Mouse (Mus musculus): ENCODE measurements around the gene Rnase13. TPM values are rescaled to one million over a fixed set of nuclear protein-coding genes. Genes with fewer than 3 reads are reported as not detected.

Gene Rnase13
- polyA plus RNA-seq, 1 experiment = not detected

DNA sequence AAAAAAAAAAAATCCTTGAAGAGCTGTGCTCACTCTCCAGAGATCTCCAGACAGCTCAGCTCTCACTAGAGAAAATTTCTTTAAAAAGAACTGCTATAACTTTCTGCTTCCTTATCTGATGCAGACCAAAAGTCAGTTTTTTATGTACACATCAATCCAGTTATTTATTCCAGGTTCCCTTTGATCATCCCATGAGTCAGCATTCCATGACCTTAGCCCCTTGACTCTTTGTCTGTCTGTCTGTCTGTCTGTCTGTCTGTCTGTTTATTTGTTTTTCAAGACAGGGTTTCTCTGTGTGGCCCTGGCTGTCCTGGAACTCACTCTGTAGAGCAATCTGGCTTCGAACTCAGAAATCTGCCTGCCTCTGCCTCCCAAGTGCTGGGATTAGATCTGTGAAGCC is 23.2 kb downstream of the Rnase13 start:
- H3K4me1 ChIP-seq (ENCODE audit: control insufficient read depth, insufficient read depth, insufficient read length, low read length) = no peaks in the 10 kb centered on the region
- no peak overlapping the region for H3K27ac ChIP-seq (replicated peaks; ENCODE audit: low read depth, low read length)
- H3K4me3 ChIP-seq (ENCODE audit: insufficient read depth, low read depth, low read length) = no peak overlapping the region

DNA sequence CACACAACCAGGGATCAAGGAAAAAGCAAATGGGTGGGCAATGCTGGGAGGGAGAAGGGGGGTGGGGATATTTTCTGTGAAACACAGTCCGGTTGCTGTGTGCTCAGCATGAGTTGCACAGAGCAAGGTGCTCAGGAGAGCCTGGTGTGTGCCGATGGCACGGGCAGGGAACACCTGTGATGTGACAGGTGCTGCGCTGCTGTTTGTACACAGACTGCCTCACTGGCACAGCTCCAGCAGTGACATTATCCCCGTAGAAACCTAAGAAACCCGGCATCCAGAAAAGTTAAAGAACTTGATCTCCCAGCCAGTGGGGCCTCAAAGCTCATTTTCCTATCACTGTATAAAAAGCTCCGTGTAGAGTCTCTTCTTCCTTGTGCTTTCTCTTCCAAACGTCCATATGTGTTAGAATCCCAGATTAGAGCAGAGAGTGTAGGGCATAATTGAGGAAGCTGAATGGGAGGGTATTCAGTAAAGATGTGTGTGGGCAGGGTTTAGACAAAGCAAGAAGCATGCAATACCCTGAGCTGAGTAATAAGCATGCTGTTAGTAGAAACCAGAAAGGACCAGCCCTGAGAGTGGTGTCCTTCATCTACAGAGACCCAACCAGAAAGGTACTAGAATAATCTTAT is 25.9 kb downstream of the Rnase13 start:
- Histone ChIP-seq H3K4me1 (ENCODE audit: control insufficient read depth, insufficient read depth, insufficient read length, low read length) (no peaks in the 10 kb centered on the region), H3K27ac (replicated peaks; ENCODE audit: low read depth, low read length) (no peak overlapping the region), H3K4me3 (ENCODE audit: insufficient read depth, low read depth, low read length) (no peak overlapping the region)

DNA sequence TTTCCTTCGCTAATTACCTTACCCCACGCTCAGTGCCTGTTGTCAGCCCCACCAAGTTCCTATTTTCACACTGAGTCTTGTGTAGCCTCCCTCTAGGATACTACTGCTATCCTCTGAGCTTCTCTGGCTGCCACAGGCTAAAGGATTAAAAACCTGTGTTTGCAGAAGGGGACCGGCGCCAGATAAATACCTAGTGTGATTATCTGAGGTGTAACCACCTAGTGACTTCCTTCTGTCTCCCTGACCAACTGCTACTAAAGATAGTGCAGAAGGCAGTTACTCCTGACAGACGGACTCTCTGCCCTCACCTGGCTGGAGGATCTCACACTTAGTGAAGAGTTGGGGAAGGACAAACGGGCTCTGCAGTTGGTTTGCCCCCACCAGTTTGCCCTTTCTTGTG is 26.6 kb downstream of the Rnase13 start:
- Histone ChIP-seq H3K4me3 (ENCODE audit: insufficient read depth, low read depth, low read length) (no peak overlapping the region), H3K4me1 (ENCODE audit: control insufficient read depth, insufficient read depth, insufficient read length, low read length) (no peaks in the 10 kb centered on the region), H3K27ac (replicated peaks; ENCODE audit: low read depth, low read length) (no peak overlapping the region)

DNA sequence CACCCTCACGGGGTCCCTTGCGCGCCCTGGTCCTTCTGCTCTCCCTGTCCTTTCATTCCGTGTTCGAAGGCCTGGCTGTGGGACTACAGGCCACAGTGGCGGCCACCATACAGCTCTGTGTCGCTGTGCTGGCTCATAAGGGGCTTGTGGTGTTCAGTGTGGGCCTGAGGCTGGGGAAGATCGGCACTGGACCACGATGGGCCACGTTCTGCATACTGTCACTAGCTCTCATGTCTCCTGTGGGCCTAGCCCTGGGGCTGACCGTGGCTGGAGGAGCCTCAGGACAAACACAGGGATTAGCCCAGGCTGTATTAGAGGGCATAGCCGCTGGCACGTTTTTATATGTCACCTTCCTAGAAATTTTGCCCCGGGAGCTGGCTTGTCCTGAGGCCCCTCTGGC is 27.5 kb downstream of the Rnase13 start:
- Histone ChIP-seq H3K4me1 (ENCODE audit: control insufficient read depth, insufficient read depth, insufficient read length, low read length) (no peaks in the 10 kb centered on the region), H3K27ac (replicated peaks; ENCODE audit: low read depth, low read length) (no peak overlapping the region), H3K4me3 (ENCODE audit: insufficient read depth, low read depth, low read length) (no peak overlapping the region)

DNA sequence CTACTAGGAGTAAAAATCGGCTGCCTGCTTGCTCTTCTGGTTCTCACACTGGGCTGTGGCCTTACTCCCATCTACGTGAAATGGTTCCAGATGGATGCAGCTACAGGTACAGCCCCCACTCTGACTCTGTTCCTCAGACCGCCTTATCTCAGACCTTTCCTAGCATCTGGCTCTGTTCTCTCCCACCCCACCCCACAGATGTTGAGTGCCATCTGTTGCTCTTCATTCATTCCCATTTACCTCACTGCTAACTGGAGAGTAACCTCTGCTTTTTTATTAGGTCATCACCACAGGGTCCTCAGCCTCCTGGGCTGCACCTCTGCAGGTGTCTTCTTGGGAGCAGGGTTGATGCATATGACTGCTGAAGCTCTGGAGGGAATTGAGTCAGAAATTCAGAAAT is 28.8 kb downstream of the Rnase13 start:
- no peak overlapping the region for H3K4me3 ChIP-seq (ENCODE audit: insufficient read depth, low read depth, low read length)
- no peak overlapping the region for H3K27ac ChIP-seq (replicated peaks; ENCODE audit: low read depth, low read length)
- H3K4me1 ChIP-seq (ENCODE audit: control insufficient read depth, insufficient read depth, insufficient read length, low read length) = no peaks in the 10 kb centered on the region

DNA sequence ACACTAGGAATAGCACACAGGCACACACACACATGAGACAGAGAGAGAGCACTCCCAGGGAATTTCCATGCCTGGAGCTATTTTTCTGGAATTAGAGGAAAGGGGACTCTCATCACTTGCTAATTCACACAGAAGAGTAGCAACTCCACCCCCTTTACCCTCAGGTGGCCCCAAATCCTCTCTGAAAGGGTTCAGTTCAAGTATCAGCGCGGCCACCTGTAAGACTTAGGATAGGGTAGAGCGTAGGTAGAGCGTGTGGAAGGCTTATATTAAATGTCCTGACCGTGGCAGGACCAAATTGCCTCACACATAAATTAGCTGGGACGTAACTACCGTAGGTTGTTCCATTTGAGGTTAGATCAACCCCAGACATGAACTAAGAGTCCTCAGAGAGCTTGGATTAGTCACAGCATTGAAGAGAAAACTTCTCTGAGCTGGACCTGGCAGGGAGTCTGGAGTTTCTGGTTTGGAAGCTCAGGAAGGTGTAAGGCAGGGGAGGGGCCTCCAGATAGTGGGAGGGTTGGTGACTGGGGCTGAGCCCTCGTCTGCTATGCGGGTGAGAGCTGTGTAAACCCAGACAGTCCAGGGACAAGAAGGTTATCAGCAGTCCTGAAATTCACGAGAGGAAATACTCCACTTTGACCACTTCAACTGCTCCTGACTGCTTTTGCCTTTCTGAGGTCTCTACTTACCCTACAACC is 29.3 kb downstream of the Rnase13 start:
- Histone ChIP-seq H3K4me1 (ENCODE audit: control insufficient read depth, insufficient read depth, insufficient read length, low read length) (no peaks in the 10 kb centered on the region), H3K27ac (replicated peaks; ENCODE audit: low read depth, low read length) (no peak overlapping the region), H3K4me3 (ENCODE audit: insufficient read depth, low read depth, low read length) (no peak overlapping the region)

DNA sequence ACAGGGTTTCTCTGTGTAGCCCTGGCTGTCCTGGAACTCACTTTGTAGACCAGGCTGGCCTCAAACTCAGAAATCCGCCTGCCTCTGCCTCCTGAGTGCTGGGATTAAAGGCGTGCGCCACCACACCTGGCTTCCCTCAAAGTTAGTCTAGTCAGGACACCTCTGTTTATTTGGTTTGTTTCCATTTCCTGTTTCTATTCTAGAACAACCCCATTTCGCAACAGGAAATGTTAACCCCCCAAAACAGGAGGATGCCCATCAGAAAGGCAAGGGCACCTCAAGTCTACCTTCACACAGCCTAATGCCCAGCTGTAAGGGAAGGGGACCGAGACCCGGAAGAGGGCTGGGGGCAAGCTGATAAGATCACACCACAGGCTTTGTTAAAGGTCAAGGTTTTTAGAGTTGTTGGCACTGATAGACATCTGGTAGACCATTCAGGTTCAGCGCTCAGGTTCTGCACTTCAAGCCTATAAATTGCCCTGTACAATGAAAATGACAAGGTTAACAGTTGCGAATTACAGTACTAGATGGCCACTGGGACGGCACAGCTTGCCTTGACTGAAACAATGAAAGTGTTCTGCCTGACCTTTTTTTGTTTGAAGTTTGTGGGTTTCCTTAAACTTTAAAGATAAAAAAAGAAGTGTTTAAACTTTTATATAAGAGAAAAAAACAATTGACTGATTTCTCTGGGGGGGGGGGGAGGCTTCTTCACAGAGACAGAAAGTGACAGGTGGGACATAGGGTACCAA is 30.2 kb downstream of the Rnase13 start, which contains the start of gene Slc39a2:
TSS of gene Slc39a2 (plus strand) at position 699 of the 749 bp plus-strand sequence.
- Histone ChIP-seq H3K4me1 (ENCODE audit: control insufficient read depth, insufficient read depth, insufficient read length, low read length) (no peaks in the 10 kb centered on the region), H3K4me3 (ENCODE audit: insufficient read depth, low read depth, low read length) (no peak within 1 kb of the TSS), H3K27ac (replicated peaks; ENCODE audit: low read depth, low read length) (no peak within 1 kb of the TSS)

DNA sequence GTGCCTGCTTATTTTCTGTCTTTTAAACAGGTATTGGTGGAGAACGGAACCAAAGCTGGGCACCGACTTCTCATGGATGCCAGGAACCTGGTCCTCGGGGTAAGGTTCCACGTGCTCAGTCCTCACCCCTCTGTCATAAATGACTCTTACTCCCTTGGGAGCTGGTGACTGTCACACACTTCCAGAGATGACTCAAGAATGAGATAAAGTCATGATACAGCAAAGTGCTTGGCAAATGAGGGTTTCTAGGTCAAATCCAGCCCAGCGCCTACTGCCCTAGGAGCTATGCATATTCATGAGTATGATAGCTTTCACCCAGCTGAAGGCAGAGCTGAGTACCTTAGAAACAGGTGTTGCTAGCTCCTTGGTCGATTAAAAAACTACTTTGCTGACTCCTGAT is 32.7 kb downstream of the Rnase13 start:
- H3K4me3 ChIP-seq (ENCODE audit: insufficient read depth, low read depth, low read length) = no peak overlapping the region
- H3K27ac ChIP-seq (replicated peaks; ENCODE audit: low read depth, low read length) = no peak overlapping the region
- H3K4me1 ChIP-seq (ENCODE audit: control insufficient read depth, insufficient read depth, insufficient read length, low read length) = no peaks in the 10 kb centered on the region

DNA sequence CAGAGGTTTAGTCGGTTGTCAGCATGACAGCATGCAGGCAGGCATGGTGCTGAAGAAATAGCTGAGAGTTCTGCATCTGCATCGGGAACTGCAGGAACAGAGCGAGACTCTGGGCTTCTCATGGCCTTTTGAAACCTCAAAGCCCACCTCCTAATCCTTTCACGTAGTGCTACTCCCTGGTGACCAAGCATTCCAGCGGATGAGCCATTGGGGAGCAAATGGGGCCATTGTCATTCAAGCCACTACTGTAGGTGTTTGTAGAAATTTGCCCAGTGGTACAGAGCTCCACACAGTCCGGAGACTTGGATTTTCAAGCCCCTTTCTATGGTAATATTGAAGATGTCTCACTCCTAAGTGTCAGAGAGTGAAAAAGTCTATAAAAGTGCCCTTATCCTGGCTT is 36.5 kb downstream of the Rnase13 start:
- Histone ChIP-seq H3K4me1 (ENCODE audit: control insufficient read depth, insufficient read depth, insufficient read length, low read length) (no peaks in the 10 kb centered on the region), H3K4me3 (ENCODE audit: insufficient read depth, low read depth, low read length) (0 out of 2 replicates have a peak overlapping the region, but pooled peaks have one; percentile 8), H3K27ac (replicated peaks; ENCODE audit: low read depth, low read length) (no peak overlapping the region)

DNA sequence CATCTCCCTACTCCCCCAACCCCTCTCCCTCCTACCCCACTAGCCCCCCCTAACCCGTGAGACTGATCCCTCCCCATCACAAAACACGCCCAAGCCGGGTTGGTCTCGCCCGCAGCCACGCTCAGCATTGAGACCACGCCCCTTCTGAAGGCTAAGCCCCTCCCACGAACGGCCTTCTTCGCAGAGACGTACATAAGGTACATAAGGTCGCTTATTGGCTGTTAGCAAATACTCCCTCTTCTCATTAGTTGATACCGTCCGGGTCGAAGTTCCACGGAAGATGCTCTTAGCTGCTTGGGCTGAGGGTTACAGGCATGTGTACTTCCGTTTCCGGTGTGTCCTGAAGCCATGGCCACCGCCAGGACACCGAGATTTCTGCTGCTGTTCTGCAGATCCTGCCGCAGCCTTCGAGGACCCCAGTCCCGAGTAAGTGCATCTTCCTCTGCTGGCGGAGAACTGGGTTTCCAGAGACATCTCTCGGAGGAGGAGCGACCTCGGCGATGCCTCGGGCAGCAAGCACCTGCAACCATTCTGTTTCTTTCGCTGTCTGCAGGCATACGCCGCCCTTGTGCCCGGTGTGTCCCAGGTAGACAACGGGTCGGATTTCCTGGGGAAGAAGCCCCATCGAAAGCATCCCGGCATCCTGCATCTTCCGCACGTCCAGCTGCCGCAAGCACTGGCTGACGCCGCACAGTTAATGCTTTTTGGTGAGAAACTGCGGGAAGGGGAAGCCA is 37.8 kb downstream of the Rnase13 start, which contains the start of gene Mettl17:
TSS of gene Mettl17 (plus strand) at position 245 of the 734 bp plus-strand sequence.
- peak within 1 kb of the TSS; percentile 86 for H3K4me3 ChIP-seq (ENCODE audit: insufficient read depth, low read depth, low read length)
- no peak within 1 kb of the TSS for H3K27ac ChIP-seq (replicated peaks; ENCODE audit: low read depth, low read length)
- H3K4me1 ChIP-seq (ENCODE audit: control insufficient read depth, insufficient read depth, insufficient read length, low read length) = no peaks in the 10 kb centered on the region

DNA sequence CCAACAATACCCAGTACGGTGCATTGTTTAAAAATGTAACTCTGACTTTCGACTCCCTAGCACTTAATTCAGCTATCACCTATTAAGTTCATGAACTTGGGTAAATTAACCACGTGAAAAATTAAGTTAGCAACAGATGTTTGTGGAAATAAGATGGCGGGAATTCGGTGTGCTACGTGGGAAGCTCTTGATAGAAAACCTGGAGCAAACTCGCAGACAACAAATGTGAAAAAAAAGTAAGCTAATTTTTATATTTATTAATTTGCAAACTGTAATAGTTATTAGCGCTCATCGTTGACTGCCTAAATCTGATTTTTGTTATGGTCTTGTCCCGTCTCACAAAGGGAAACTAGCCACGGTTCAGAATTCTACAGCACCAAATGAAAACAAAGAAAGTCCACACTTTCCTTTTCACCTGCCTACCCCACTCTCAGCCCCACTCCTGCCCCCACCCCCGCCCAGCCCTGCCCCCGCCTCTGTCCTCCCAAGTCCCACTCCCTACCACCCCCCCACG is 38.5 kb downstream of the Rnase13 start:
- Histone ChIP-seq H3K4me1 (ENCODE audit: control insufficient read depth, insufficient read depth, insufficient read length, low read length) (no peaks in the 10 kb centered on the region), H3K4me3 (ENCODE audit: insufficient read depth, low read depth, low read length) (peak overlapping the region; percentile 47), H3K27ac (replicated peaks; ENCODE audit: low read depth, low read length) (no peak overlapping the region)

DNA sequence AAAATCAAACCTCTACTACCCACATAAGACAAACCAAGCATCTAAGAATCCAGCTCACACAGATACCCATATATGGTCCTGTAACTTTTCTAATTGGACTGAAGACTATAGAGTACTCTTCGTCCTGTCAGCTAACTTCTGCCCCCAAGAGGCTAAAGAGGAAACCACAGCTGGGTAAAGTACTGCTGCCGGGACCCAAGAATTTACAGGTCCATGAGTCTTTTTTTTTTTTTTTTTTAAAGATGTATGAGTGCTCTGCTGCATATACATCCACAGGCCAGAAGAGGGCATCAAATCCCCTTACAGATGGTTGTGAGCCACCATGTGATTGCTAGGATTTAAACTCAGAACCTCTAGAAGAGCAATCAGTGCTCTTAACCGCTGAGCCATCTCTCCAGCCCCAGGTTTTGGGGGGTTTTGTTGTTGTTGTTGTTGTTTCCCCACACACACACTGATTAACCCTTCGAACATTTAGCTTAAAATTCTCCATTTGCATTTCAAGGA is 39.0 kb downstream of the Rnase13 start:
- Histone ChIP-seq H3K4me1 (ENCODE audit: control insufficient read depth, insufficient read depth, insufficient read length, low read length) (no peaks in the 10 kb centered on the region), H3K27ac (replicated peaks; ENCODE audit: low read depth, low read length) (no peak overlapping the region)

DNA sequence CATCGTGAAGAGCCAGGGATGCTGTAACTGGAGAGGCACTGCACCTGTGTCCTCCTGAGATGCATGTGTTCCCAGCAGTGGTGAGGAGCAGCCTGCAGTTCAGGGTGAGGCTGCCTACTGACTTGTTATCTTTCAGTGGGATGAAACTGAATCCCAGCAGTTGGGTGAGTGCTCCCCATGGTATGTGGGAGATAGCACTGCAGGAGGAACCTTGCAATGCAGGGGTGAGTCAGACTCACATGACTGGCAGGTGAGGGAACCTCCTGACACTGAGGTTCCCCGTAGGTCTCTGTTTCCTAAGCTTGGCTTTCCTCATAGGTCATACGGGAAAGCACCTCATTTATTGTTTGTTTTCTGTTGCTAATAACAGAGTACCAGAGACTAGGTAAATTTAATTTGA is 45.1 kb downstream of the Rnase13 start:
- Histone ChIP-seq H3K27ac (replicated peaks; ENCODE audit: low read depth, low read length) (no peak overlapping the region), H3K4me1 (ENCODE audit: control insufficient read depth, insufficient read depth, insufficient read length, low read length) (no peaks in the 10 kb centered on the region), H3K4me3 (ENCODE audit: insufficient read depth, low read depth, low read length) (no peak overlapping the region)

More for the DNA sequence above, 39.0 kb downstream of the Rnase13 start:
- H3K4me3 ChIP-seq (ENCODE audit: insufficient read depth, low read depth, low read length) = peak overlapping the region; percentile 47

DNA sequence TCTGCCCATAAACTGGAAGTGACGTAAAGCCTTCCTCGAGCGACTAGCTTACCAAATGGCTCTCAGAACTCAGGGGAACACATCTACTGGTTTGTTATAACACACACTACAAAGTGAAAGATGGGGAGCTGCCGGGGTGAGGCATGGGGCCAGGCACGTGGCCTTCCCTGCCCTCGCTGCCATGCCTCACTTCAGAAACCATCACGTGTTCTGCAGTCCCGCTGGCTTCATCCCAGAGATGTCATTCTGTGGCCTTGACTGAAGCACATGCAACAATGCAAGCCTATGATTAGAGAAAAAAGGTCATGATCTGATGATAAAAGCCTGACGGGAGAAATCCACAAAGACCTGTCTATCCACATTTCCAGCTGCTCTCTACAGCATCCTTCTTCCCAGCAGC is 50.8 kb downstream of the Rnase13 start:
- no peak overlapping the region for H3K4me3 ChIP-seq (ENCODE audit: insufficient read depth, low read depth, low read length)
- H3K27ac ChIP-seq (replicated peaks; ENCODE audit: low read depth, low read length) = no peak overlapping the region
- H3K4me1 ChIP-seq (ENCODE audit: control insufficient read depth, insufficient read depth, insufficient read length, low read length) = no peaks in the 10 kb centered on the region

All from brown adipose tissue, adult 24 weeks (tissue).